Mouse (Mus musculus): ENCODE data around the gene Styxl1.

Styxl1 gene

DNA sequence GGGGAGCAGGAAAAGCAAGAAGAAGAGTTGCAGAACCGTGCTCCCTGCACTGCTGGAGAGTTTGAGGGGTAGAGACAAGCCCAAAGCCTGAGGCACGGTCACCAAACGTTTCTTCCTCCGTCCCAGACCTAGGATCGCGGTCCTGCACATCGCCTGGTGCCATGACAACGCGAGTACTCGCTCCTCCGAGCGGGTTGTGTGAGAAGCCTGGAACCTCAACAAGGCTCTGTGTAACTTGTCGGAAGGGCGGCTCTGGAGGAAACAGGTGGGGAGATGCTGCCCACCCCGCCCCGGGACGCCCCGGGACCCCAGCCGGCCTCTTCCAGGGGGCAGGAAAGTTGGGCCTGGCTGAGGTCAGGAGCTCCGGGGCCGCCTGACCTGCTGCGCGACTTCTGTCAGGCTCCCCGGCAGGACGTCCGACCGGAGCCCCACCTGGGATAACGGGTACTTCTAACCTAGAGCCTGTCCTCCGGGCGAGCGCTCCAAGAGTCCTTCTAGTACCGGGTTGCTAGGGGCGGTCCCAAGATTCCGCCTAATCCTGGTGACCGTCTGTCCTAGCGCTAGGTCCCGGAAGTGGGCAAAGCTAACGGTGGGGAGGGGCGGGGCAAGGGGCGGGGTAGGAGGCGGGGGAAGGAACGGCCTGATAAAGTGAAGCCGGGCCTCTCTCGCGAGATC is at the start of gene Styxl1:
Gene Styxl1, minus strand, starts transcription at position 590 of the 675 bp plus-strand sequence.
- no peak for DNase-seq (ENCODE audit: low spot score)

DNA sequence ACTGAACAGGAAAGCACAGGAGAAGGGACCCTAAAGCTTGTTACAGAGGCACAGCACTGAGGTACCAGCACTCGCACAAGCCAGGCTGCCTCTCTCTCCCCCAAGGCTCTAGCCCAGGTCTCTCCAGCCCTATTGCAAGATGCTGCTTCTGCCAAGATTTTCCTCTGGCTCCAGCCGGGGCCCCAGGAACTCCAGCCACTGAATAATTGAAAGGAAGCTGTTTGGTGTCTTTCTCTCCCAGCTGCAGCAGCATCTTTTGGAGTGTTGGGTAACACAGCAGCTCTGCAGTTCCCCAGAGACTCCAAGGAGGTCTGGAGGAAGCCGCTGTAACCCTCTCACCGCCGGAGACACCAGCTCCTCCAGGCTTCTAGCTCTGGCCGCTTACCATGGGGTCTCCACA is 48.0 kb upstream of the Styxl1 start:
- DNase-seq (ENCODE audit: low spot score): no peak

DNA sequence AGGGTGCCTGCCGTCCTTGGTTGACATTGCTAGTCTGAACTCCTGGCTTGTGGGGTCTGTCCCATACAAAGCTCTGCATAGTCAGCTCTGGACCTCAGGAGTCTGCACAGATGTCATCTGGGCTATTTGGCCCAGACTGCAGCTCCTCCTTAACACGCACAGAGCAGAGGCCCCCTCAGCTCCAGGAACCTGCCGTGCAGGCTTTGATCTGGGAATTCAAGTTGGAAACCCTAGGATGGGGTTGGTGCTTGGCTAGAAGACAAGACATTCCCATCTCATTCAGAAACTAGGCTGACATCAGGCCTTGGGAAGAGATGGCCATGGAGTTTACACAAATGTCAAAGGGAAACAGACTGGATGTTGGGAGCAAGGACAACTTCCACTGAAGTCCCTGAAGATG is 46.3 kb upstream of the Styxl1 start:
- no peak for DNase-seq (ENCODE audit: low spot score)

DNA sequence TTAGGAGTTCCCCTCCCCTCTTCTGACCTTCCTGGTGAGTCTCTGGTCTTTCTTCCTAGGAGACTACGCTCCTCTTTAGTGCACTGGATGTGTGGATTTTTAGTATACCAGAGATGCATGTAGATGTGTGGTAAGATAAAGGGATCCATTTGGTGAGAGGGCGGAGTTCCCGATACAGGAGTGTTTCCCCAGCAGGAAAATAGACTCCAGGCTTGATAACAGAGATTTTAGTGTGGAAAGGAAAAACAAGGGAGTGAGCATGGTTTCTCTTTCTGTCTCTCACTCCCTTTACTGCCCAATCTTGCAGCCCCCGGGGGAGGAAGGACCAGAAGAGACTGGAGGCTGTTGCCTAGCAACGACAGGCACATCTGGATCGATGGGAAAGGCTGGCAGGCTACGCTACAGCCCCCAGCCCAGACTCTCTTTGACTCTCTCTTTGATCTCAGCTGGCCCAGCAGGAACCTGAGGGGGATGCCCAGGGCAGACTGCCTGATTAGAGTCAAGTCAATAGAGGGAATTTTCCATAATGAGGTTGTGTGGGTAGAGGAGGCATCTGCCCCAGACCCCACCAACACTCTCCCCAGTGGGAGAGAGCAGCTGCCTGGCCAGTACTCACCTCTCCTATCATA is 44.2 kb upstream of the Styxl1 start:
- DNase-seq (ENCODE audit: low spot score): no peak

DNA sequence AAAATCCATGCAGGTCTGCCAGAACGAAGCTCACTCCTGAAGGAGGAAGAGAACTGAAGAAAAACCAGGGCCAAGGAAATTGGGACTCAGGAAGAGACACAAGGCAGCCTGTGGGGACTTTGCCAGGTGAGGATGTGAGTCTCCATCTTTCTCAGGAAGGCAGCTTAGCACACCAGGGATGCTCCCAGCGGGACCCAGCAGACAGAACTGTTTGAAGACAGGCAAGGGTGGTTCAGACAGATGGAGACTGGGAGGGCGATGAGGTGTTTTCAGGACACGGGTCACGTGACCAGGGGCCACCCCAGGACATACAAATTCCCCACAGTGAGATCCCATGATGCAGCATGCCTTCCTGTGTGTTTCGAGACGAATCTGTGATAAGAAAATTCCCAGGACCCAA is 40.3 kb upstream of the Styxl1 start:
- no peak for DNase-seq (ENCODE audit: low spot score)

DNA sequence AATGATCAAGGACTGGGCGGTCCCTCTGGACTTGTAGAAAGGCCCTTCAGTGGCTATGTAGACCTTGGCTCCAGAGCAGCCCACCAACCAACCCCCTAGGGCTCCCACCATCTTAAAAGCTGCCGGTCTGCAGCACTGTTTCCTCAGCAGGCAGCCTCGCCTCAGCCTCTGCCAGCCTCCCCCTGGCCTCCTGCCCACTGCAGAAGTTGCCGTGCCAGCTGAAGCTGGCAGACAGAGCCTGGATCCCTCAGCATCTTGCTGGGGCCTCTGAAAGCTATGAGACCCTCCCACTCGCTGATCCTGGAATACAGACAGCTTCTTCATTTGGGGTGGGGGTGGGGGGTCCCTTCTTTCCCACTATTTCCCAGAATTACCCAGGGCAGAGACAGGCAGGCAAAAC is 34.8 kb upstream of the Styxl1 start:
- DNase-seq (ENCODE audit: low spot score): no peak

DNA sequence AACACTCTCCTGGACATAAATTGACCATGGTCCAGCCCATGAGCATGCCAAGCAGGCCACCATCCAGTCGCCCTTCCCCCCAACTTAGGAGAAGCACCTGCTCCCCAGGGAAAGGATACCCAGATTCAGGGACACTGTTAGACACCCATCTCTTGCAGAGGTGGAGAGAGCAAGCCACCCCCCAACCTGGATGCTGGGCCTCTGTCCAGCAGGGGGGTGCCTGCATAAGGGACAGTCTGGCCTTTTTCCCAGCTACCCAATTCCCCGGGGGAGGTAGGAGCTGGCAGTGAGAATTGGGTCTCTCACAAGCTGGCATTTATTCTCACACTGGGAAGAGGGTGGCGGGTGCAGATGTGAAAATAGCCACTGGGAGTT is 29.1 kb upstream of the Styxl1 start:
- no peak for DNase-seq (ENCODE audit: low spot score)

DNA sequence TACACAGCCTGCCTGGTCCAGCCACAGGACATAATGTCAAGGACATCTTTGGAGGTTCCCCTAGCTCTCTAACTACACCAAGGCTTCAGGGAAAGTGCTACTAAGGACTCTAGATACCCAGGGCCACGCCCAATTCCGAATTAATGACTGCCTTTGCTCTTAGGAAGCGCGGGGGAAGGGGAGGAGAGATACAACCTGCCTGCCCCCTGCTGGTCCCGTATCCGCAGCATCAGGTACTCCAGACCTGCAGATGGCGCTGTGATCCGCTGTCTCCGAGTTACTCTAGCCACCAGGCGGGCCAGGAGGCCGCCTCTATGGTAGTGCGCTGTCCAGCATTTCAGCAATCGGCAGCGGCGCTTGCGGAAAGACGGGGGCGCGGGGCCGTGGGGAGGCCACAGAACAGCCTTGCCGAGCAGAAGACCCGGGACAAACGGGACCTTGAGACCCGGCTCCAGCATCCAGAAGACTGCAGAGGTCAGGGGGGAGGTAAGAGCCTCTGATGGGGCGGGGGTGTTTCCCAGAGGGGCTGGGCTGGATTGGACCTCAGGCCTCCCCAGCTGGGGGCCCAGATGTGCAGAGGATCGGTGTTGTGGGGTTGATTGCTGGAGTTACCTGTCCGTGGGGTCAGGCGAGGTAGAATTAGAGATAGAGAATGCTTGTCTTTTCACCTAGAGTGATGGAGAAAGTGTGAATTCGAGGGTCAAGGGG is 28.5 kb upstream of the Styxl1 start, which contains the start of gene Srrm3:
Gene Srrm3, plus strand, starts transcription at position 336 of the 708 bp plus-strand sequence.
- DNase-seq (ENCODE audit: low spot score): peak; percentile 85

DNA sequence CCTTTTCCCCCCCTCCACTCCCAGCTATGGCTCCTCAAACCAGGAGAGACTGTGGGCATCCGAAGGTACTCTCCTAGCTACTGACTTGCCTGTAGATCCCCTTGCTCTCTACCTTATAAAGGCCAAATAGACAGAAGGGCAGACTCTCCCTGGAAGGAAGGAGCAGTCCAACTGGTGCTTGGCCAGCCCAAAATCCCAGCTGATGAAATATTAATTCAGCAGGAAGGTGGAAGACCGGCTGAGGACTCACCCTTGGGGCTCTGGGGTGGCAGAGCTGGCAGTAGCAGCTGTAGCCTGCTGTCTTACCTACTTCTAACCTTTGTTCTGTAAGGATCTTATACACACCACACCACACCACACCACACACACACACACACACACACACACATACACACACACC is 26.6 kb upstream of the Styxl1 start:
- no peak for DNase-seq (ENCODE audit: low spot score)

DNA sequence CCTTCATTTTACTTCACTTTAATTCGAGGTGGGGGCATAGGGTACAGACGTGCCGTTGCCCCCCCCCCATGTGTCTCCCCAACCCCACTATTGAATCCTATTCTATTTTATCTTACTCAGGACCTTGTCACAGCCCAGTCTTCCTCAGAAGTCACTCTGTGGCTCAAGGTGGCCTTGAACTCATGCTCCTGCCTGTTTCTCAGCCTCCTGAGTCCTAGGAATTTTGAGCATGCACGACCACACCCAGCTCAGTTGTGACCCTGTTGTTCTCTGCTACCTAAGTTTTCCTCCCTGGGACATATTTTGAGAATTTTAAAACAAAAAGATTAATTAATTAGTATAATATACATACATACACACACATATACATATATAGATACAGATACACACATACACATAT is 25.5 kb upstream of the Styxl1 start:
- no peak for DNase-seq (ENCODE audit: low spot score)

DNA sequence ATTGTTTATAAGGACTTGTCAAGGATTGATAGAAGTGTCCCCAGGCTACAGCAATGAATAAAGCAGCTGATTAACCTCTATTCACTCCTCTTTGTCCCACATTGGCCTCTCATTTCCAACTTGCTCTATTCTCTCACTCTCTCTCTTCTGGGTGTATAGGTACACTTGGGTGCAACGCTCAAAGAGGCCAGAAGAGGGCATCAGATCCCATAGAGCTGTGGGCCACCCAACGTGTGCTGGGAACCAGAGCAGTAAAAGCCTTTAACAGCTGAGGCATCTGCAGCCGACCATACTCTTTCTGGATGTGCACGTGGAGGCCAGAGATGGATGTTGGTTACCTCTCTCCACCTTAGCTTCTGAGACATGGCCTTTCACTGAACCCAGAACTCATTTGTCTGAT is 24.9 kb upstream of the Styxl1 start:
- DNase-seq (ENCODE audit: low spot score): no peak

DNA sequence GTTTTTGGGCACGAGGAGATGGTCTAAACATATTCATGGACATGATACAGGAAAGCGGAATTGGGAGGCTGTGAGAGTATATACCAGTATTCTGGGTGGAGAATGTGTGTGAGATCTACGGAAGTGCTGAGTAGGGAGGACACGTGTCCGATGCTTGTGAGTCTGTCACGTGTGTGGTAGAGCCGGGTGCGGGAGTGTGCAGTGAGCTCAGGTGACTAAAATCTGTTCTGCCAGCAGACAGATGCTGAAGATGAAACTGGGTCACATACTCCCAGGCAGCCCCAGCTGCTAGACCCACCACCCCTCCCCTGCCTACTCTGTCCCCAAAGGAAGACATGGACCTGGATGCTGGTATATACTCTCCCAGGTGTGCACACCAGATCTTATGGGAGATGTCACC is 24.5 kb upstream of the Styxl1 start:
- DNase-seq (ENCODE audit: low spot score): no peak

DNA sequence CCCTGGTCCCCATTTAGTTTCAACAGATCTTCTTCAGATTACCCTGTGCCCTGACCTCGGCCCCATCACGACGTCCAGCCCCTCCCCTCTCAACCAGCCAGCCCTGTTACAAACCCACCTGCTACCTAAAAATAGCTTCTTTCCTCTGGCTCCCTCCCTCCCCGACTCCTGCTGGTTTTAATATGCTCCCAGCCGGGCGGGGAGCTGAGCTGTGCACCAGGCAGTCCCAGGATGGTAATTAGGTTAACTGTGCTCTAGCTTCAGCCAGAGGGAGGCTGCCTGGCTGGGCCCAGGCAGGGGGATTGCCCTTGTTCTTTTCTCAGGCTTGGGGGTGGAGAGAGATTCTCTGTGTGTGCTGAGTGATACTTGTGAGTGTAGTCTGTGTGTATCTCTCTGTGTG is 22.7 kb upstream of the Styxl1 start:
- no peak for DNase-seq (ENCODE audit: low spot score)

DNA sequence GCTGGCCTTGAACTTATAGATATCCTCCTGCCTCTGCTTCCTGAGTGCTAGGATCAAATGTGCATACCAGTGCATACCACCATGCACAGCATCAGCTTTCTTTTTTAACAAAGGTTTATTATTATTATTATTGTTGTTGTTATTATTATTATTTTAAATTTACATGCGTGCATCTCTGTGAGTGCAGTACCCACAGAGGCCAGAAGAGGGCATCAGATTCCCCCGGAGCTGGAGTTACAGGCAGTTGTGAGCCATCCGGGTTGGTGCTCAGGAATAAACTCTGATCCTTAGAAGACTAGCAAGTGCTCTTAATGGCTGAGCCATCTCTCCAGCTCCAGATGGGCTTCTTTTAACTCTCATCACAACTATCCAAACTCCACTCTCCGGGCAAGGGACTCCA is 21.6 kb upstream of the Styxl1 start:
- no peak for DNase-seq (ENCODE audit: low spot score)

DNA sequence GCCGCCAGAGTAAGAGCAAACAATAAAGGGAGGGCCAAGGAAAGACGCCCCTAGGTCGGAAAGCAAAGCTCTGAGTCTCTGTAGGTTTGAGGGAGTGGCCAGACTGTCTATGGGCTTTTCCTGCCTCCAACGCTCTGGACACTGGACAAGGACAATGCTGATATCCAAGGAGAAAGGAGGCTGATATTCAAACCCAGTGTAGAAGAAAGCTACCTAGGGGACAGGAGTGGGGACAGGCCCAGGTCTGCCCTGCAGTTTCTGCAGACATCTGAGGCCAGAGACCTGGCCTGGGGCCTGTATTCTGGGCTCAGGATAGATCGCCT is 16.6 kb upstream of the Styxl1 start:
- DNase-seq (ENCODE audit: low spot score): no peak

DNA sequence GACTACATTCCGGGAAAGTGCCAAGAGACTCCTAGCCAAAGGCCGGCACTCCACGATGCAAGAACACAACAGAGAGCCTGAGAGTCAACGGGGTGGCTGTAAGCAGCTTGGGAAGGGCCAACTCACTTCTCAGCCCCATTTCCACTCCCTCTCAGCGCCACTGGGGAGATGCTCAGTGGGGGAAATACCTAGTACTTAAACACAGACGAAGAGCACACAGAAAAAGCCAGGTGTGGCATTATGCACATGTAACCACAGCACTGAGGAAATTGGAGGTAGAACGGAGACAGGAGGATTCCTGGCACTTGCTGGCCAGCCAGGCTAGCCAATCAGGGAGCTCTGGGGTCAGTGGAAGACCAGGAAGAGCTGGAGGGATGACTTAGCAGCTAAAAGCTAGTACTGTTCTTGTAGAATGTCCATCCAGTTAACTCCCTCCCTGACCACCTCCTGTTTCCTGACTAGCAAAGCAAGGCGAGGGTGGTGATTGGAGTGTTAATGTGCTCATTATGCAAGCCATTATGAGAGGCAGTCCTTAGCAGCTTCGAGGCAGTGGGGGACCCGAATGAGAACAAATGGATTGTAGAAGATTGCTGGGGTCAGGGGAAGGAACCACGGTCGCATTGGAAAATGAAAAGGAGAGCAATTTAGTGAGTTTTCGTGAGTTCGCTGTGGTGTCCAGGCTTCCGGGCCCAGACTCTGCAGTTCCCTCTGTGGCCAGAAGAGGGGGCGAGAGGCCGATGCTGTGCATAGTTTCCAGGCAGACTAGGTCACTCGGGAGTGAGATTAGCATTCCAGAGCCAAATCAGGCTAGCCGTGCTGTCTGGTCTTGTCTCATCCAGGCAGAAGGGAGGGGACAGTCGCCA is 16.0 kb upstream of the Styxl1 start:
- peak; percentile 57 for DNase-seq (ENCODE audit: low spot score)

DNA sequence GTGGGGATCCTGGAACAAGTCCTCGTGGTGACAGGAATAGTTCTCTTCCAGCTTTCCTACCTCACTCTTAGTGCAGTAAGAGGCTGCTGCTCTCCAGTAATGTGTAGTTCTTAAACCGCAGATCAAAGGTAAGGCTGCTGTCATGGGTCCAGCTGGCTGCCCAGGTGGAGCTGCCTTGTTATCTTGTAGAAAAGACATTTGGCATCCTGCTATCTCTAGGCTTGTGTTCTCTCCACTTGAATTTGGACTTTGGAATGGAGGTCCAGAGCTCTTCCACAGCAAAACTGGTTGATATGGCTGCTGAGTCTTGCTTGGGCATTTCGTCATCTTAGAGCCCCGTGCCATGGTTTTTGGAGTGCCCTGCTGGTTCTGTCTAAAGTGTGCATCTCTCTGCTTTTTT is 4.7 kb upstream of the Styxl1 start:
- DNase-seq (ENCODE audit: low spot score): no peak

DNA sequence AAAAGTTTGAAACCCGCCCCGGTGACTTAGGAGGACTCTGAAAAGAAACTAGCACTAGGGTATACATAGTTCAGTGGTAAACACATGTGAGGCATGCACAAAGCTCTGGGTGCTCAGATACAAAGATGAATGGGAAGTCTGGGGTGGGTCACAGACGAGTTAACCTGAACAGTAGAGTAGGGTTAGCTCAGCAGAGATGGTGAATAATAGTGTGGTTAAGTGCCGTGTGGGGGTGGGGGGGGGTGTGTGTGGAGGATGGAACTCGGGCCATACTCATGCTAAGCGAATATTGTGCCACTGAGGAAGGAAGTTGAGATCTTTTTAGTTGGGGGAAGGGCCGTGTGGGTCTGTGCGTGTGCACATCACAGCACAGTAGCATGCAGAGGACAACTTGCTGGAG is 2.1 kb upstream of the Styxl1 start:
- DNase-seq (ENCODE audit: low spot score): no peak

DNA sequence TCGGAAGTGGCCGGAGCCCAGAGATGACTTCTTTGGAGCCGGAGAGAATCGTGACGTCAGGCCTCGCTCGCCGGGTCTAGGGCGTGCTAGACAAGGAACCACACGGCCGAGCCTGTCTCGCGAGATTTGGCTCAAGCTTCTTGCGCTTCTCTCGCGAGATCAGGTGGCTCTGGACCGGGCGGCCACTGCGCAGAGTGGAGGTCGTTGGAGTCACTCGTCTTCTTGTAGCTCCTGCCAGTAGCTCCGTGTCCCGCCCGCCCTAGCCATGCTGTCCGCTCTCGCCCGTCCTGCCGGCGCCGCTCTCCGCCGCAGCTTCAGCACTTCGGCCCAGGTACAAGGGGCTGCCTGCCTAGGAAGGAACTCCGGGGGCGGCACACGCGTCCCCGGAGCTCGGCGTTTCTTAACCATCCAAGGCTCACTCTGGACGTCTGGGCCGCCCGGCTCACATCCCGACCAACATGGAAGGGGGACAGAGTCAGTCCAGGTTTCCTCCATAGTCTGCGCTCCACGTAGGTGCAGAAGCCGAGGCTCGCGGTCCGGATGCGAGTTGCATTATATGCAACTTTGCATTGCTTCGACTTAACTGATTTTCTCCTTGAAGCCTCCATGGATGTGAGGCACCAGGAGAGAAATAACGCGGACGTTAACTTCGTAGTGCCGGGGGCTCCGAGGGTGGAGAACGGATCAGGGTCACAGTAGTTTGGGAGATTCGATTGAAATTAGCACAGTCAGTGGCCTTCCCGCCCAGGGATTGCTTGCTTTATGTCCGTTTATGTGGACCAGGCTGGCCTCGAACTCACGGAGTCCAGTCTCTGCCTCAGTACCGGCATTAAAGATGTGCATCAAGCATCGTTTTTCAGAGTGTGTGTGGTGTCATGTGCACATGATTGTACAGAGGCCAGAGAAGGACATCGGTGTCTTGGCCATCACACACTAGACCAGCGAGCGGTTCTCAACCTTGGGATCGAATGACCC is 573 bp upstream of the Styxl1 start, which contains the start of gene Mdh2:
Gene Mdh2, plus strand, starts transcription at position 10 of the 975 bp plus-strand sequence.
- peak; percentile 100 for DNase-seq (ENCODE audit: low spot score)

DNA sequence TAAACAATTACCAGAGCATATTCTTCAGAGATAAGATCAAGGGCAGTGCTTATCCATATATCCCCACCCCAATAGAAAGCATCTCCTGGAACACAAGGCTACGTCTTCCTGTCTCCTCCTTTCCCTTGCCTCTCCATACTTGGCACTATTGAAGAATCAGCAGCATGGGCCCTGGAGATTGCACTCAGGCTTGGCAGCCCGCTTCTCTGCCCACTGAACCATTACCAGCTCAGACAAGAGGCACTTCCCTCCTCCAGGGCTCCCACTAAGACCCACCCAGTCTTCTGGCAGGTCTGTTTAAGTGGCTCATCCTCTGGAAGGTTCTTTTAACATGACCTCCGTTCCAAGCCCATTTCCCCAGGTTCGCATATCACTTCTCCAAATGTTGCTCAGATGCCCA is 1.6 kb downstream of the Styxl1 start:
- no peak for DNase-seq (ENCODE audit: low spot score)

DNA sequence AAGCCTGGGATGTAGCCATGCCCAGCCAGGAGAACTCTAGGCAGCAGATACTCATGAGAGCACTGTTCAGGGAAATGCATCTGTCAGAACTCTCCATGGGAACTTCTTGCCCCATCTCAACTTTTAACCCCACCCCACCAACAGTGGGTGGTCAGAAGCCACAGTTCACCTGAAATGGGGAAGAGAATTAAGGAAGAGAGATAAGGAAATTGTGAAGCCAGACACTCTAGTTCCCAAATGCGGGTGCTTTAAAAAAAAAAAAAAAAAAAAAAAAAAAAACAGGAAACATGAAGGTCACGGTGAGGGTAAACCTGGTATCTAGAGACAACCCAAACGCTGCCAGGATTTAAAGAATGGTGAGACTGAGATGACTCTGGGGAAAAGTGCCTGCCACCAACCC is 5.7 kb downstream of the Styxl1 start:
- no peak for DNase-seq (ENCODE audit: low spot score)

Data from c-Kit-positive CD71-positive TER-119-positive erythroid progenitor cells, embryonic 14.5 days (primary cell).